Mouse (Mus musculus) gastrocnemius, postnatal 36 days (tissue): ENCODE data around the gene Prkca. TPM values are rescaled to one million over a fixed set of nuclear protein-coding genes. Genes with fewer than 3 reads are reported as not detected.
A peak's percentile ranks its signal among the peaks of the same experiment; 100 is the strongest.

Experiments used
- DNase-seq, 2 experiments: peaks; one replicate each; pipeline ENCODE4 v3.0.0; 2022
- intact Hi-C: fragments of 180-260 bp; cut with DNase I; formaldehyde crosslinking; loops from one replicate; pipeline ENCODE4 v1.15.1; 2025
- total RNA-seq, 2 experiments: library from RNA; stranded (reverse); gene quantifications; 2 replicates each; pipeline ENCODE4 v1.2.3; 2021

Prkca gene
- total RNA-seq, 2 experiments from 2014 or later, result 57.7 to 61.2 TPM

DNA sequence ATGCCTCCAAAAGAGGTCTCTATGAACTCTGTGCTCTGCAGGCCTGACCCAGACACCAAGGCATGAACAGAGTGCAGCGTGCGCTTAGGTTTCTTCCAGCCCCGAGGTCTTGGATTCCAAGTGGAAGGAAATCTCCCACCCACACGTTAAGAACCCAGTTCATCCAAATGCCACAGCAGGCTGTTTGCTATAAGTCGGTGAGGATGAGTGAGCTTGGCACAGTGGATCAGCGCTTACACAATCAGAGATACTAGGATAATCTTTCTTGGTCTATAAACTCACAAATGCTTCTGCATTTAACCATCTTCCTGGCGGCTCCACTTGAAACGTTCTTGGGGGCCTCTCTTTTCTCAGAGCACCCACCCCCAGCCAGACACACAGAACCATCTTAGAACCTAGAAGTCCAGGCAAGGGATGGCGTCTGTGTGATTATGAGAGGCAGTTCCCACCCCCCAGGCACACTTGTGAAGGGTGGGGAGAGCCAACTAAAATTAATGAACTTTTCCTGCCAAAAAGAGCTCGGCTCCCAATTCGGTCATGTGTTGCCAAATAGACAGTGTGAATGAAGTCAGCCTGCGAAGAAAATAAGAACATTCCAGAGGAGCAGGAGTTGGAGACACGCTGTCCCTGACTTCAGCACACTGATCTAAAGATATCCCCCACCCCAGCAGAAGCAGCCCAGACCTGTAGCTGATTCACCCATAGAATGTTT lies 122.4 kb downstream of the Prkca start:
- no peak for DNase-seq
- intact Hi-C loops, result loop anchor here (5.0 kb wide), 1 partner anchor 121 kb away; the partner anchor contains the start of genes Apoh and Prkca

DNA sequence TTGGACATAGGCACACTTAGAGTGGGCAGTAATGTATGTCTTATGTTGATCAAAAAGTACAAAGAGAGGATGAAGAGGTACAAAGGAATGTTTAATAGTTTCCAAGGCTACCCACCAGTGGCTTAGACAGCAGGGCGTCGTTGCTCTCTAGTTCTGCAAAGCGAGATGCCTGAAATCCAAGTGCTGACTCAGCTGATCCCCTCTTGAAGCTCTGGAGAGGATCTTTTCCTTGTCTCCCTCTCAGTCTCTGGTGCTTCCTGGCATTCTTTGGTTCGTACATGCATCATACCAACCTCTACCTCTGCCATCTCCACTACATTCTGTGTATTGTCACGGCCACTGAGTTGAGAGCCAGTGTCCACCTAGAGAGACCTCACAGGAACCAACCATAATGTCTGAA lies 123.1 kb downstream of the Prkca start:
- intact Hi-C loops, result loop anchor here (5.0 kb wide), 1 partner anchor 122 kb away; the partner anchor contains the start of genes Apoh and Prkca
- no peak for DNase-seq

DNA sequence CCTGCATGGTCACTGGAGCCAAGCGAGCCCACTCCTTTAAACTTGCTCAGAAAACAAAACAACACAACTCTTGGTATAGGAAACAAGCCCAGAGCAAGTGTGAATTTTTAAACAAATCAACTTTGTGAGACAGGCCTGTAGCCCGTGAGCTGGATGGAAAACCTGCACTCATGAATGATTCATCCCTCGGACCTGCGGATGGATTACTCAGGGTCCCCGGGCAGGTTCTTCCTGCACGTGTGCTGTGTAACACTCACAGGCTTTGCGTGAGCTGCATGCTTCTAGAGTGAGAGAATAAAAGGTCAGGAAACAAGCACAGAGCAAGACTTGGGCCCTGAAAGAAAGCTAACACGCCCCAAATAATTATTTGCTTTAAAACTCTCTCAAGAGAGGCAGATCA lies 126.7 kb downstream of the Prkca start:
- intact Hi-C loops, result no loop called here
- no peak for DNase-seq

DNA sequence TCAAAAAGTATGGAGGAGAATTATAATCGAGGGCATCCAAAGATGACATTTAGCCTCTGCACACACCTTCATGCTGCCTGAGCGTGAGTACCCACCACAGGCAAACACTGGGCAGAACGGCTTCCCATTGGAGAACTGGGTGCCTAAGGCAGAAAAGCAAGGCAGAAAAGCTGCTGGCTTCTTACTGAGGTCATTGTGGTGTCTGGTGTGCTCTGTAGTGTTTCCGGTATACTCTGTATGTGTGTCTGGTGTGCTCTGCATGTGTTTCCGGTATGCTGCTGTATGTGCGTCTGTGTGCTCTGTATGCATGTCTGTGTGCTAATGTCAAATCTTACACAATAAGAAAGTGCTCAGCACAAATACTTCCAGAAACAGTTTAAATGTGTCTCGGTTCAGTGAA lies 127.7 kb downstream of the Prkca start:
- no peak for DNase-seq
- intact Hi-C loops, result no loop called here

DNA sequence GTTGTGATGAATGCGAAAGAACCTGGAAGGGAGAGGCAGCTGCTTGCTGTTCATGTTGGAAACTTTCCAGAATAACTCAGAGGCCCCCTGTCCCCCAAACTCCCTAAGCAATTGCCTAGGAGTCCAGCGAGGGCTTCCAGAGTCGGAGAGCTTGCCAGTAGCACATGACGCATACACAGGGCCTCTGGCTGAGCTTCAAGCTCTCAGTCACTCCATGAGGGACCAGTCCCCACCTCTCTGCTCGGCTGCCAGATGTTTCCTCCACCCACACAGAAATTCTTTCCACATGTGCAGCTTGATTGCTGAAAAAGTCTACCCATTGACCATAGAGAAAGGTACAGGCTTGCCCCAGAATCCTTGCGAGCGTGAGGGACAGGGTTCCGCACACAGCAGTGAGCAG lies 128.3 kb downstream of the Prkca start:
- intact Hi-C loops, result no loop called here
- peak; percentile 79 to 81 for DNase-seq

DNA sequence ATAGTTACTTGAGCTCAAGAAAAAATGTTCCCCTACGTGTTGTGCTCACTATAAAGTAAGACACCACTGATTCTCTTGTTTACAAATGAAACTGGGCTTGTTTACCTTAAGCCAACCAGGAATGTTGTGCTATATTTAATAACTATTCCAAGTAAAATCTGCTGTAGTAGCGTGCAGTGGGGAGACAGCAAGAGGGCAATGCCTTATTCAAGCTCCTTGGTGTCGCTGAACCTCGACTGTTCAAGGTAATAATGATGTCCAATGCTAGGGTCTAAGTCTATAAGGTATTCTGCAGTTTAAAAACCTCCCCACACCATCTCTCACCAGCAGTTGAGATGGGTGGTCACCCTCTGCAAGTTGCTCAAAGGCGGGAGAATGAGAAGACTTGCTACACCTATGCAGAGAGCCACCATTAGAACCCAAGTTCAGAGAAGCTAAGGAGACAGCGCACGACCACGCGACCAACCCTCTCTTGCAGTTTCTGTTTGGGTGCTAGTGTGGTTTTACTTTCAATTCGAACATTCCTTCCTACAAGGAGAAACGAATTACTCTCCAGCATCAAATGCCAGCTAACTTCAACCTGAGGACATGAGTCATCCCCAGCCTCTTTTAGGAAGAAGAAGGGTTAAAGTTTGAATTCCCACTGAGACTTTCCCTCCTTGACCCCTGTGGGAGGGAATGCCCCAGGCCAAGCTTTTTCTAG lies 129.1 kb downstream of the Prkca start:
- intact Hi-C loops, result no loop called here
- no peak for DNase-seq

DNA sequence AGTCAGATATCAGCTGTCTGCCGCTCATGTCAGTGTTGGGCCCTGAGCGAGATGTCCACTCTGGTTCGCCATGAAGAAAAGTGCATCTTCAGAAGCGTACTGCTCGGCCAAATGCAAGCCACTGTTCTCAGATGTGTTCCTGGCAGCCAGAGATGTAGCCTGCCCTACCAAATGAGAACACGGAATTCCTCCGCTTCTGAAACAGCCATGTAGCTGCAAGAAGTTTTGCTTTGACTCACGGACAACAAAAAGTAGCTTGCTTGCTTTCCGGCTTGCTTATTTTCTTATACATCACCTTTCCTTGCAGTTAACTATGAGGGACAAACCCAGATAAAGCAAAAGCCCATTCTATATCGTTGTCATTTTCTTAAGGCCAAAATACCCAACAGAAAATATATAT lies 129.9 kb downstream of the Prkca start:
- intact Hi-C loops, result no loop called here
- no peak for DNase-seq

DNA sequence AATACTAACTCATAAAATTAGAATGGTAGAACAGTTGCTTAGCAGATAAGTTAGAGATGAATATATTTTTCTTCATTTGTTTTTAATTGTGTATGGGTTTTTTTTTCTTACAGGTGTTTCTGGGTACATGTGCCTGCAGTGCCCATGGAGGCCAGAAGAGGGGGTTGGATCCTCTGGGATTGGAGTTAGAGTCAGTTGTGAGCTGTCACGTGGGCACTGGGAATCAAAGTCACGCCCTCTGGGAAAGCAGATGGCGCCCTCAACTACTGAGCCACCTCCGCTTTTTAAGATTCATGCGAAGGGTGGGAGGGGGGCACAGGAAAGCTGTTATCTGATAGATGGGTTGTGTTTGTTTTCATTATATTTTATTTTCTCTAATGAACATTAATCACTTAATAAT lies 131.1 kb downstream of the Prkca start:
- no peak for DNase-seq
- intact Hi-C loops, result no loop called here

DNA sequence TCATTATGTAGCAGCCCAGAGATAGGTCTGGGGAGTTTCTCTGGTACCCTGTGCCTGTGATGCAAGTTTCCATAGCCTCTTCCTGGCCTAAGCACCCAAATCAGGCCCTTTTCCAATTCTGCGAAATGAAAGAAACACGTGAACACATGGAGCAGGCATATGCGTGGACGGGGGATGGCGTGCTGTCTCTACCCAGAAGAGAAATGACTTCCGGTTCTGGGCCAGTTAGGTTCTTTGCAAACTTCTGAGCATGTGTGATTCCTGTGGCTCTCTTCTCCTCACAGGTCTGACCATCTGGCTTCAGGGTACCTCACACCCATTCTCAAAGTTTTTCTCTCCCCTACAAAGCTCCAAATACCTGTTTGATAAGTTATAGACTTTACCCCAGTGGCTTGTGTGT lies 131.7 kb downstream of the Prkca start:
- DNase-seq, result no peak
- intact Hi-C loops, result no loop called here

DNA sequence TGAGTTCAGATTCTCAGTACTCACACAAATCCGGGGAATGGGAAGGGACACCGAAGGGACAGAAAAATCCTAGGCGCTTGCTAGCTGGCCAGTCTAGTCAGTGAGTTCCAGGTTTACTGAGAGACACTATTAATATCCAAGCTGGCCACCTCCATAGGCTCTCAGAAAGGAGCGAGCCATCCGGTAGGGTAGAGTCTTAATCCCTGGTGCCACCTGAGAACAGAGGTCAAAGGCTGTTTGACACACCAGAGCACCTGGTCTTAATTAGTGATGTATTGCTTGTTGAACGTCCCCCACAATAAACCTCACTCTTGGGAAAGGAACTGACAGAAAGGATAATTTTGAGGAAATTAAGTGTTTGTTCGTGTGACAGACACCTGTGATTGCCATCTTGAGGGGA lies 133.0 kb downstream of the Prkca start:
- intact Hi-C loops, result no loop called here
- no peak for DNase-seq

DNA sequence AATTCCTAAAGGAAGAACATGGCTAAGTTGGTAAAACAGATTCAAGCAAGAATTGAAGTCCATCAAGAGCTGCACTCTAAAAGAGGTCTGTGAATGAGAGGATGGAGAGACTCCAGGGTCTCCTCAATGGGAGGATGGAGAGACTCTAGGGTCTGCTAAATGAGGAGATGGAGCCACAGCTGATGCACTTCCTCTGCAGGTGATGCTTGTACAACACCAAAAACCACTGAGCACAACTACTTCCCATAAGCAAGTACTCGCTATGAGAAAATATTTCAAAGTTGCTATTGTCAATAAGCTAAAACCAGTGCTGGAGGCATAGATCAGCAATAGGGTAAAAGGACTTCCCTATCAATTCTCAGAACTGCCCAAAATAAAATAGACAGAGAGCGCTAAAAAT lies 137.1 kb downstream of the Prkca start:
- DNase-seq, result no peak
- intact Hi-C loops, result no loop called here

DNA sequence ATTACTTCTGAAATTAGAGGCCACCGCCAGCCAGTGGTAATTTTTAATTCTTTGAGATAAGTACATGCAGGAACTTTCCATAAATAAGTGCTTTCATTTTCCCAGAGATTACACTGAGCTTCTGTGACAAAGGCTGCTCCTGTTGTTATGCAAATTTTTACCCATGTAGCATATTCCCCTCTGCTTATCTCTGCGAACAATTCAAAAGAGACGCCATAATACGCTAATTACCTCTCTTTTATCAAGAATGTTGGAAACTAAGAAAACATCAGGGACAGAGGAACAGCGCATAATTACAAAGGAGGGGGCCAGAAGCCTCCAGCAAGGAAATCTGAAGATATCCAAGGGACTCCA lies 138.9 kb downstream of the Prkca start:
- DNase-seq, result no peak
- intact Hi-C loops, result no loop called here

DNA sequence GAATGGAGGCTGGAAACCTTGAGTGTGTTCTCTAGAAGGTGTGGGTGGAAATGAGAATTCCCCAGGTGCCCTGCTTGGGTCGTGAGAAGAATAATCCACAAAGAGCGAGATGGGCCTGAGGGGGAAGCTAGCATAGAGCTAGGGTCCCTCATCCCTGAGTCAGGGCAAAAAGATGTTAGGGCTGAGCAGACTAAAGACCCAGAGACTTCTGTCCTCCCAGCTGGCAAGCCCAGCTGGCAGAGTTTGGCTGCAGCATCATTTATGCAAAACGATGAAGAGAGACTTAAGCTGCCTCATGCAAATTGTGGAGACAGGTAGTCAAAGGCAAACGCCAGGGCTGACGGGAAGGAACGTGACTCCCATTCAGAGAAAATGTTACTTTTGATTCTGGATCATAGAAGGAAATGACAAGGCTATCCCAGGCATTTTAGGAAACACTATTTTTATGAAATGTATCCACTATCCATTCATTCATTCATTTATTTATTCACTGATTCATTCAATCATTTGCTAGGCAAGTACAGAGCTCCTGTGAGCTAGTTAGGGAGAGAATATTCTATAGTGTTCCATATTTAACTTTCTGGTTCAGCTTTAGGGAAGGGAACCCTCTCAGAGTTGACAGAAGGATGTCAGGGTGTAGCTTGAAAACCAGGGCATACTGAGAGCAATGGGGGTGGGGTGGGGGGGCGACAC lies 139.4 kb downstream of the Prkca start:
- intact Hi-C loops, result no loop called here
- no peak for DNase-seq

DNA sequence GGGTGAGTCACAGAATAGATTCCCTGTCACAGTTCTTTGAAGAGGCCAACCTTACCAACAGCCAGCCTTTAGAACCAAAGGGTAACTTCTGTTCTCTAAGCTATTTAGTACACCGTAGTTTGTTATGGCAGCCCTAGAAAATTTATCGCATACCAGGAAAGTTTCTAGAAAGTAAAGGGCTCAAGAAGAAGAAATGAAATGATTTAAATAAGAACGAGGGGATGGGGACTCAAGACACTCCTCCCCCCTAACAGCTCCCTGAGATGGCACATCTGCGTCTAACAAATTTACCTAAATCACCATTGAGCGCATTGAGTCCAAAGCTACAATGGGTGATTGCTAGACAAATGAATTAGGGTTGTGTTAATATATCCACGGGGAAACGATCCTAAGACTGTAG lies 140.9 kb downstream of the Prkca start:
- DNase-seq, result no peak
- intact Hi-C loops, result no loop called here

DNA sequence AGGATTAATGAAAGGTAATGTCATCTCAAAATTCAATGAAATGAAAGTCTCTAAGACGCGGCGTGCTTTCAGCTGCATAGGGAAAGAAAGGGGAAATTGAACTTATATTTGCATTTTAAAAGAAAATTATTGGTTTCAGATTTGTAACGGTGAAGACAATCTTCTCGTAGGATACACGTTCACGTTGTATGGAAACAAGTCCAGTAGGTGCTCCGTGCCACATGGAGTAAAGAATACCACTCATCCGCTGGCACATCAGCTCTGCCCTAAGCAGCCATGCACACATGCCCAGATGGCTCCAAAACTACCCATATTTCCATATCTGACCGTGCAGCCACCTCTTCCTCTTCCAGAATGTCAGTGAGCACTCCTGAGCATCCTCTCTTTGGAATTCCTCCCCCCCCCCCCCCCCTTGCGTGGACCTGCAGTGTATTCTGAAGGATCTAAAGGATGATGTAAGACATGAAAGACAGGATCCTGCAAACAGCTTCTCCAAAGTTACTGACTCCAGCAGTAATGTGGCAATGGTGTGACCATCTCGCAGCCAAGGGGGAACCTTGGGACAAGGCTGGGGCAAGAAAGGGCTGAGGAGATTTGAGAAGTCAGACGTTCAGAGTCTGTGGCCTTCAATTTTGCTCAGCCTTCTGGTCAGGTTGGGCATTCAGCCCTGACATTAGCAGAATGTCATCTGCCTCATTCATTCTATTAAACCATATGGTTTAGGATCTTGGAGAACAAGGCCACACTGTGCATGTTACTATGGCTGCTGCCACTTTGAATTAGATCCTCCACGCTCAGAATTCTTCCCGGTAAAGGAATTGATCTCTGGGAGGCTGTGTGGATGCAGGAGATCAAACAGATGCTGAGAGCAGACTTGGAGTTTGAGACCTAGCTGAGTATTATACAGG lies 142.8 kb downstream of the Prkca start:
- intact Hi-C loops, result no loop called here

DNA sequence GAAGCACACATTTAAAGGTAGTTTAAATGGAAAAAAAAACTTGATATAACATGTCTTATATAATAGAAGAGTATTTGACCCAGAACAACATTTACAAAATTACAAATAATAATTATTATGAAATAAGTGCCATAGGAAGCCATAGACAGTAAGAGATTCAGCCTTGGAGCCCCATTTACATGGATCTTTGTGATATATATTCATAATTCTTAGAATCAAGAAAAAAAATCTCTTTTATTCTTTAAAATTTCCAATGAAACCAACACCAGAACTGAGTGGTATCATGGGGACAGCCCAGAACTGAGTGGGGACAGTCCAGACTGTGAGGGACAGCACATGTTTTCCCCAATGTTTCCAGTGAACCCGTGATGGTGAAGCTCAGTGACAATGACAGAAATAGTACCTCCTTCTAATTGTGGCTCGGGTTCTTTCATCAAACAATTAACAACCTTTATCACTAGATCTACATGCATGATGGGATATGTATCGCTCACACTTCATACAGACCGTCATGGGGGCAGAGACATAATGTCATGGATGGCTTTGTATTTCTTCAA lies 144.2 kb downstream of the Prkca start:
- intact Hi-C loops, result no loop called here
- DNase-seq, result no peak

More for the DNA sequence above, 142.8 kb downstream of the Prkca start:
- no peak for DNase-seq

DNA sequence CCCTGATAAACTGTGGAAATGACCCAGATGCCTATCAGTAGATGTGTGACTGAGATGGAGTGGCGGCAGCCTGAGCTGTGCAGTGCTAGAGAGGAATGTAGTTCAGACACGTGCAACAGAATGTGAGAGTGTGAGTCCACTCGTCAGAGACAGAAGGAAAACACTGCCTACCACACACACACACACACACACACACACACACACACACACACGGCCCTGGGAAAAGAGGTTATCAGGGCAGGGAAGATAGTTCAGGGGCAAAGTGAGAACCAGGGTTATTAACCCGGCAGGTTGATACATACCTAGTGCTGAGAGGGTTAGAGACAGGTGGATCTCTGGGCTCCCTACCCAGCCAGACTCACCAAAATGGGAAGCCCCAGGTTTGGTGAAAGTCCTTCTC lies 145.1 kb downstream of the Prkca start:
- intact Hi-C loops, result no loop called here
- no peak for DNase-seq

DNA sequence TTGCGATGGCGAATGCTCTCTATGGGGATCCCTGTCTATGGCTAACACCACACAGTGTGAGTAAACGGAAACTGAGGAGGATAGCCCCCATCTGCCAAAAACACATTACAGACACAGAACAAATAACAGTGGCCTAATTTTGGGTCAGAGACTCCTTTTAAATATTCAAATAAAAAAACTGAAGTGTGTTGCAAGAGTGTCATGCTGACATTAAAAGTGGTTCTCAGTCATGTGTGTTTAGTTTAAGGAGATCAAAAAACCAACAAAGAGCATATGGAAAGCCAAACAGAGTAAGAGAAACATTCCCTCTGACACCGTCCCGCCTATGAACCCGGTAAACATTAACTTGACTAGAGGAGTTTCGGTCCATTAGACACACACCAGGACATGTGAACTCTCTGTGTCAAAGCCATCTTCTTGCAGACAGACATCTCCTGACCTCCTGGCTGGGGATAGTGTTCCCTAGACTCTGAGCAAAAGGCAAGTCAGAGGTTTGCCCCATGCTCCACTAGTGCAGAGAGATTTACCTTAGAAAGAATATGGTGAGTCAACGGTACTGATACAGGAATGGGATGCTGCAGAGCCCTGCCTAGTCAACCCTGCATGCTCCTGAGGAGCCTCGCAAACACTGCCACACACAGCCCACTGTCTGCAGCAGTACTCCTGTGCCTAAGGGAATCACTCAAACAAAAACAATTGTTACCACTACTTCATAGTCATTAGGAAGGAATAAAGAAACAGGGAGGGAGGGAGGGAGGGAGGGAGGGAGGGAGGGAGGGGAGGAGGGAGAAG lies 146.1 kb downstream of the Prkca start:
- intact Hi-C loops, result no loop called here
- no peak for DNase-seq

DNA sequence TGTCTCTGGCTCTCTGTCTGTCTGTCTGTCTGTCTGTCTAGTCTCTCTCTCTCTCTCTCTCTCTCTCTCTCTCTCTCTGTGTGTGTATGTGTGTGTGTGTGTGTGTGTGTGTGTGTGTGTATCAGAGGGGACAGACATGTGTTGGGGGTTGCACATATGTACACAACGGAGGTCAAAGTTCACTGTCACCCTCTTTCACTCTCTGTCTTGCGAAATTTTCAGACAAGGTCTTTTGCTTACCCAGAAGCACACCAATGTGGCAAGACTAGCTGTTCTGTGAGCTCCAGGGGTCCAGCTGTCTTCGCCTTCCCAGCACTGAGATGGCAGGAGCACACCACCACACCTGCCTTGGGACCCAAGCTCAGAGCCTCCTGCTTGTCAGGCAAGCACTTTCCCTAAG lies 146.9 kb downstream of the Prkca start:
- intact Hi-C loops, result no loop called here
- DNase-seq, result no peak

DNA sequence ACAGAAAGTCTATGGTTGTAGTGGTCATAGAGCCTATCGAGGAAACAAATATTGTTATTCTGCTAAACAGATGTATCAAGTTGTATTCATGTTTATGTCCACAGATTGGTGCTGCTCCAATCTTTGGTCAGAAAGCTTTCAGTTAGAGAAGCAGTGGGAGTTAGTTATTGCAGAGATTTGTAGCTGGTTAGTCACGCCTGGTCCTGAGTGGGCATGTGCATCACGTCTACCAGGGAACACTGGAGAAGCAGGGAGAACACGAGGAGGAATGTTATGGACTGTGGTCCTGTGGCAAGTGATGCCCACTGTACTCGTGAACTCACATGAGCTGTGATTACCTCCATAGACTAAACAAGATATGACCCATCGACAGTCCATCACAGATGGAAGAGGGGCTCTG lies 153.4 kb downstream of the Prkca start:
- no peak for DNase-seq
- intact Hi-C loops, result no loop called here
